Mouse (Mus musculus) stomach, postnatal 0 days (tissue): Measurements from ENCODE around the gene Tnfaip2. TPM values are rescaled to one million over a fixed set of nuclear protein-coding genes. Genes with fewer than 3 reads are reported as not detected.

Experiments used
- ATAC-seq: fragments of 200-750 bp; cut with Nextera tagmentation; 2 replicates; pipeline ENCODE4 v1.8.0; 2017; ENCODE audit not compliant: low FRiP score, low TSS enrichment
- DNase-seq: peaks from one replicate; pipeline ENCODE4 v3.0.0-alpha.2; 2016; ENCODE audit warnings: low spot score
- H3K27ac ChIP-seq: fragments of 300-500 bp; sonication (generic); replicated peaks from 2 replicates; pipeline ENCODE4 v1.5.1; 2014; ENCODE audit warnings: mild to moderate bottlenecking, control low read depth
- H3K27me3 ChIP-seq: fragments of 300-500 bp; sonication (generic); 2 replicates; pipeline ENCODE4 v1.6.1; 2014; ENCODE audit warnings: low read length; ENCODE audit not compliant: control insufficient read depth, insufficient read depth
- H3K36me3 ChIP-seq: fragments of 300-500 bp; sonication (generic); 2 replicates; pipeline ENCODE4 v1.6.1; 2014; ENCODE audit warnings: low read length, mixed read lengths; ENCODE audit not compliant: control insufficient read depth, insufficient read depth
- H3K4me1 ChIP-seq: fragments of 300-500 bp; sonication (generic); replicated peaks from 2 replicates; pipeline ENCODE4 v1.6.1; 2014; ENCODE audit warnings: antibody characterized with exemption; ENCODE audit not compliant: control insufficient read depth, insufficient read depth
- H3K4me2 ChIP-seq: fragments of 300-500 bp; sonication (generic); replicated peaks from 2 replicates; pipeline ENCODE4 v1.6.1; 2014; ENCODE audit warnings: low read depth, mild to moderate bottlenecking, control low read depth, moderate library complexity
- H3K4me3 ChIP-seq: fragments of 300-500 bp; sonication (generic); 2 replicates; pipeline ENCODE4 v1.5.1; 2014; ENCODE audit warnings: low read depth, low read length, control low read depth
- H3K9ac ChIP-seq: fragments of 300-500 bp; sonication (generic); 2 replicates; pipeline ENCODE4 v1.6.1; 2014; ENCODE audit warnings: mild to moderate bottlenecking, low read length, control low read depth, mixed read lengths
- H3K9me3 ChIP-seq: fragments of 300-500 bp; sonication (generic); 2 replicates; pipeline ENCODE4 v1.6.1; 2016; ENCODE audit warnings: low read length; ENCODE audit not compliant: control insufficient read depth
- CTCF ChIP-seq: IDR thresholded peaks from 2 replicates; pipeline ENCODE4 v1.5.1; 2016; ENCODE audit warnings: antibody characterized with exemption, low read depth, mild to moderate bottlenecking, moderate library complexity
- EP300 ChIP-seq: optimal IDR thresholded peaks from 2 replicates; pipeline ENCODE3; 2016; ENCODE audit warnings: antibody characterized with exemption
- WGBS: fragments of 180-500 bp; shearing (Covaris S2); extraction: QIAGEN DNeasy Blood & Tissue Kit; methylation state at CpG from one replicate; pipeline ENCODE4 v1.1.7; 2014; 5-methylcytosine and 5-hydroxymethylcytosine counted together
- polyA plus RNA-seq: library from polyadenylated mRNA; unstranded; fragments of >200 nt; fragmentation: Nextera tagmentation; extraction: Ambion mirVana; gene quantifications from 2 replicates; pipeline ENCODE4 v1.2.1, GENCODE M21; 2015

Gene Tnfaip2
- polyA plus RNA-seq, 1 experiment from 2014 or later: 15.6 TPM

DNA sequence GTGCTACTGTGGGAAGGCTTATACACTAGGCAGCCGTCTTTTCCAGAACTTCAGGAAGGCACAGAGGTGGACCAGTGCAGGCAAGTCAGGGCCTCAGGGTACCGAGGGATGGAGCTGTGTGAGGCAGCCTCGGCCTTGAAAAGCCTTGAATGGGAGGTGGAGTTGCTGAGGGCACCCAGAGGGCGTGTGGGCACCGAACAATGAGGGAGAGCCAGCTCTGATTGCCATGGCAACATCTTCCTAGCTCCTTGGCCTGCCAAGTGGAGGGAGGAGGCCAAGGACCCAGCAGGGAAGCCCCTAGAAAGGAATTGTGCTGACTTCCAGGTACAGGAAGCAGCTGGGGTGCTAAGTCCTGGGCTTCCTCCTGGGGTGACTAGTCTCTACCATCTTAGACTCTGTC lies 32.7 kb upstream of the Tnfaip2 start:
- DNase-seq: no peak
- TF ChIP-seq CTCF (no peak), EP300 (no peak)
- H3K9me3 ChIP-seq: no peaks in the 10 kb centered on the region
- WGBS: 40% methylated on average over 5 of the region's 5 CpGs
- H3K36me3 ChIP-seq: no peaks in the 10 kb centered on the region
- no peak for ATAC-seq
- no peak overlapping the region for H3K9ac ChIP-seq
- H3K4me2 ChIP-seq: no peak overlapping the region
- no peak overlapping the region for H3K27ac ChIP-seq
- no peak overlapping the region for H3K4me3 ChIP-seq
- H3K4me1 ChIP-seq: peaks cover 2% of the 10 kb centered on the region
- no peaks in the 10 kb centered on the region for H3K27me3 ChIP-seq

DNA sequence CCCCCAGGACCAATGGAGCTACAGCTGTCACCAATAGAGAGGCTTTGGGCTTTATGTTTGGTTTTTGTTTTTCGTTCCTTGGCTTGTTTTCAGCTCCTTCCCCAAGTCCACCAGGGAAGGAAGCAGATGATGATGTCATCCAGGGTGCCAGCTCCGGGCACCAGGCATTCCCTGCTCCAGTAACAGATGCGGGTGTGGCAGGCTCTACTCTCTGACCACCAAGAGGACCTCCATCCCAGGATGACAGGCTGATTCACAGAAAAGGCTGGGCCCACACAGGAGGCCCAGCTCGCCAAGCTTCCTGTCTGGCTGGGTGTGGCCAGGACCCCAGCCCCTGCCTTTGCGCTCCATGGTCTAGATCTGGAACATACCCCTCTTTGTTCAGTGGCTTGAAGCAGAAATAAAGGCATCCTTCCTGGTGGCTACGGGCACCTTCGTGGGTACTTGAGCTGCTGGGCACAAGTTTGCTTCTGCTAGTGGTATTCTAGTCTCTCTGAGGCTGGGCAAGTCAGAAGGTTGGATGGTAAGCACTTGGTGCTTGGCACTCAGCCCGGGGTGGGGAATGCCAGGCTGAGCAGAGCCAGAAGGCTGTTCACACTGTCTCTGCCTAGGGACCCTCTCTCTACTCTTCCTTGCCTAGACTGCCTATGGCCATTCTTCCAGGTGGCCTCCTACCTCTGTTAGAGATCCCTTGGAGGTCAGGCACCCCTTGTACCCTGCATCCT lies 30.5 kb upstream of the Tnfaip2 start:
- 68% methylated on average over 8 of the region's 8 CpGs for WGBS
- H3K36me3 ChIP-seq: no peaks in the 10 kb centered on the region
- H3K9ac ChIP-seq: no peak overlapping the region
- ATAC-seq: no peak
- no peak overlapping the region for H3K4me2 ChIP-seq
- no peak overlapping the region for H3K27ac ChIP-seq
- H3K4me1 ChIP-seq: peaks cover 5% of the 10 kb centered on the region
- no peaks in the 10 kb centered on the region for H3K9me3 ChIP-seq
- H3K4me3 ChIP-seq: no peak overlapping the region
- no peak for TF ChIP-seq EP300
- TF ChIP-seq CTCF: no peak
- no peak for DNase-seq
- no peaks in the 10 kb centered on the region for H3K27me3 ChIP-seq

DNA sequence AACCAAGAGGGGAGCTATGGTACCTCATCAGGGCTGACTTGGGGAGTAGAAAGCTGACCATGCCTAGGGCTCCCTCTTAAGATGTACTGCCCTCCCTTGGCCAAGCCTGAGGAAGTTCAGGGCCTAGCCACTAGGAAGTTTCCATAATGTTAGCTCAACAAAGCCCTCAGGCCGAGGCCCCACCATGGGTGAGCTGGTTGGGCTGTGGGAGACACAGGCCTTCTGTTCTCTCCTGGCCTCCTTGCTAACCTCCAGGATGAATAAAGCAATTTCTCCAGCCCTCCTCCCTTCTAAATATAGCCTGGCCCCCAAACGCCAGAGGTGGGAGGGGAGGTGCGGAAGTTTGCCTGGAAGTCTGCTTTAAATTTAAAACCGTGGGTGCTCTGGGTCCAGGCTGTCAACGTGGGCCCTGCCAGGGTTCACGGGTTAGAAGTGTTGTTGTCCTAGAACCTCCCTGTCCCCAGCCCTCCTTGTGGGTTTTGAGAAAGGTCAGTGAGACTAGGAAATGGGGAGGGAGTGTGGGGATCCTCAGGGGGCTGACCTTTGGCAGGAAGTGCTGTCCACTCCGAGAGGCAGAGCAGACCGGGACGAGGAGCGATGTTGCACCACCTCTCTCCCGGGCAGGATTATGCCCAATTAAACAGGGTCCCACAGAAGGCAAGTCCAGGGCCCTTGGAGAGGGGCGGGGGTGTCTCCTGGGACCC lies 29.5 kb upstream of the Tnfaip2 start:
- no peak for DNase-seq
- Histone ChIP-seq H3K27me3 (no peaks in the 10 kb centered on the region), H3K27ac (peak overlapping the region; percentile 56), H3K9me3 (no peaks in the 10 kb centered on the region), H3K9ac (peak overlapping the region; percentile 45; the same call in 1 of the 2 replicates), H3K4me3 (peak overlapping the region; percentile 19), H3K4me2 (peak overlapping the region; percentile 54), H3K4me1 (peaks cover 7% of the 10 kb centered on the region), H3K36me3 (no peaks in the 10 kb centered on the region)
- WGBS: 25% methylated on average over 12 of the region's 12 CpGs
- ATAC-seq: no peak; the same call in 1 of the 2 replicates
- no peak for TF ChIP-seq EP300
- TF ChIP-seq CTCF: peak; percentile 42

DNA sequence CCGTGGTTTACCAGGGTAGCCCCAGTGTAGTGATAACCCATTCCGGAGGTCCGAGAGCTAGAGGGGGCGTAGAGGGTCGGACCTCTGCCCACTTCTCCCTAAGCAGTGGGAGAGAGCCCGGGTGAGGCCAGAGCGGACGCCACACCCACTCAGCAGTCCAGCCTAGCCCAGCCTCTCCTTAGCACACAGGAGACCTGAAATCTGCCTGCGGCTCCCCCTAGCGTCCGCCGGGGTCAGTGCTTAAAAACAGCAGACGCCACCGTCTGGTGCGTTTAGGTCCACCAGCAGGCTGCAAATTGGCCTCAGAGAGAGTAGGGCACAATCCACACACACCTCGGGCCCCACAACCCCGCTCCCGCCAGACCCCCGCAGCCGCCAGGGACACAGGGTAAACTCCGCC lies 29.0 kb upstream of the Tnfaip2 start:
- Histone ChIP-seq H3K27me3 (no peaks in the 10 kb centered on the region), H3K4me3 (peak overlapping the region; percentile 19), H3K4me2 (peak overlapping the region; percentile 54), H3K9ac (peak overlapping the region; percentile 45; the same call in 1 of the 2 replicates), H3K27ac (peak overlapping the region; percentile 56; the same call in 1 of the 2 replicates), H3K9me3 (no peaks in the 10 kb centered on the region), H3K4me1 (peaks cover 7% of the 10 kb centered on the region), H3K36me3 (no peaks in the 10 kb centered on the region)
- ATAC-seq (peak; percentile 90), DNase-seq (peak; percentile 94)
- TF ChIP-seq EP300 (no peak), CTCF (peak; percentile 99)
- 1% methylated on average over 21 of the region's 21 CpGs for WGBS

DNA sequence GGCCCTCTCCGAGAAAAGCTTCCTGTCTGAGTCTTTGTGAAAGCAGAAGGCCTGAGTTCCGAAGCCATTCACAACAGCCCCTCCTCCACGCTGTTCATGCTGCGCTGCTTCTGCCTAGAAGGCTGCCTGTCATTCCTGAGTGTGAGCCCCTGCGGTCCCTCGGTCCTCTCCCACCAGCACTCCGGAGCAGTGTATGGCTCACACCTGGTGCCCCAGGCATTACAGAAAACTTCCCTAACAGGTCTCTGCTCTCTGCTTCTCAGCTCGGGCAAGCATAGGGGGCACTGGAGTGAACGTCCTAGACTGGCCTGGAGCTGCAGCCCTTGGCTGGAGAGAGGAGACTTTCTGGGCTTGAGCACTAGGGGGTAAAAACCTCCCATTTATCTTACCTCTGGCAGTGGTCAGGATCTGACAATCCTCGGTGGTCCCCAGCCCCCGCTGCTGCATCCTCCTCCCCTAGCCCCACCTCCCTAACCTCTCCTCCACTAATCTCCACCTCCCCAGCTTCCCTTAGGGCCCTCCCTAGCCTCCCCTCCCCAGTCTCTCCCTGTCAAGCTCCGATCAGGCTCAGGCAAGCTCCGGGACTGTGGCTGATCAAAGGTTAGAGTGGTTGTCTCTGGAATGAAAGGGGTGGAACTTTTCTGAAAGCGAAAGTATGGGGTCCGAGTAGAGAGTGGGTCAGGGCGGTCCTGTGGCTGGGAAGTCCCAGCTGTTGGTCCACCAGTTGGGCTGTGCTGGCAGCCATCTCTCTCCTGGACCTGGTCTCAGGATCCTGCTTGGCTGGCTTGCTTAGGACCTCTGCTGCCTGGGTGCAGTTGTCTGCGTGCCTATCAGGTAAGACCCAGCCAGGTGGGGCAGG lies 25.1 kb upstream of the Tnfaip2 start, which contains the start of gene Exoc3l4:
Exoc3l4 (plus strand) TSS at position 97 of the 859 bp plus-strand sequence.
- TF ChIP-seq CTCF (peak; percentile 13; the same call in 1 of the 2 replicates), EP300 (no peak)
- peak within 1 kb of the TSS; percentile 40; the same call in 1 of the 2 replicates for H3K27ac ChIP-seq
- H3K27me3 ChIP-seq: no peaks in the 10 kb centered on the region
- H3K4me2 ChIP-seq: peak within 1 kb of the TSS; percentile 63
- peak; percentile 15; the same call in 1 of the 2 replicates for ATAC-seq
- H3K4me3 ChIP-seq: peak within 1 kb of the TSS; percentile 34
- H3K9ac ChIP-seq: peak within 1 kb of the TSS; percentile 50
- 5% methylated on average over 17 of the region's 17 CpGs for WGBS
- peaks cover 9% of the 10 kb centered on the region for H3K4me1 ChIP-seq
- H3K9me3 ChIP-seq: no peaks in the 10 kb centered on the region
- H3K36me3 ChIP-seq: no peaks in the 10 kb centered on the region
- DNase-seq: no peak
